Mouse (Mus musculus) adrenal gland, adult 8-10 months (tissue): Measurements from ENCODE around the gene Slc2a2. TPM values are rescaled to one million over a fixed set of nuclear protein-coding genes. Genes with fewer than 3 reads are reported as not detected.
A peak's percentile ranks its signal among the peaks of the same experiment; 100 is the strongest.
"Not testable (repeated sequence)": the region's sequence is repeated elsewhere in the genome, so short reads cannot be mapped to it uniquely, and the experiment has no call there.

Experiments
- DNase-seq: peaks from one replicate; pipeline ENCODE4 v3.0.0; 2022
- total RNA-seq, 4 experiments: library from RNA; stranded (reverse); gene quantifications; 2 replicates each; pipeline ENCODE4 v1.2.4; 2022

The Slc2a2 gene
- total RNA-seq, 4 experiments from 2014 or later: 0.40 TPM; not detected in 3

- DNase-seq: no peak
These were observed 37.0 kb downstream of the Slc2a2 start for GRCm38 (mm10) chr3:28734712-28735111.

- no peak for DNase-seq
These were observed 39.3 kb downstream of the Slc2a2 start for GRCm38 (mm10) chr3:28736981-28737380.

GRCm38 (mm10) chr3:28740353-28740752 is 42.6 kb downstream of the Slc2a2 start:
- DNase-seq: no peak

- DNase-seq: no peak
These were observed 45.5 kb downstream of the Slc2a2 start for GRCm38 (mm10) chr3:28743251-28743650.

GRCm38 (mm10) chr3:28745835-28746483 is 48.3 kb downstream of the Slc2a2 start:
- peak; percentile 46 for DNase-seq

GRCm38 (mm10) chr3:28748151-28748550 is 50.4 kb downstream of the Slc2a2 start:
- no peak for DNase-seq

GRCm38 (mm10) chr3:28748956-28749355 is 51.3 kb downstream of the Slc2a2 start:
- no peak for DNase-seq

GRCm38 (mm10) chr3:28755477-28755876 is 57.8 kb downstream of the Slc2a2 start:
- DNase-seq: no peak

GRCm38 (mm10) chr3:28761225-28761789 is 63.6 kb downstream of the Slc2a2 start:
- no peak for DNase-seq

- no peak for DNase-seq
These were observed 69.2 kb downstream of the Slc2a2 start for GRCm38 (mm10) chr3:28766935-28767334.

- DNase-seq: no peak
These were observed 70.5 kb downstream of the Slc2a2 start for GRCm38 (mm10) chr3:28768222-28768621.

GRCm38 (mm10) chr3:28772919-28773318 is 75.2 kb downstream of the Slc2a2 start:
- not testable (repeated sequence) for DNase-seq

GRCm38 (mm10) chr3:28775361-28775760 is 77.7 kb downstream of the Slc2a2 start:
- no peak for DNase-seq

GRCm38 (mm10) chr3:28775958-28776357 is 78.3 kb downstream of the Slc2a2 start:
- DNase-seq: no peak

GRCm38 (mm10) chr3:28776491-28776890 is 78.8 kb downstream of the Slc2a2 start:
- DNase-seq: no peak

- no peak for DNase-seq
These were observed 82.8 kb downstream of the Slc2a2 start for GRCm38 (mm10) chr3:28780511-28780910.

Other genes with a start within 250 kb of the Slc2a2 start
- 1 to 10 TPM; 1.7 to 3.6 (median 2.8) TPM for gene Eif5a2, start 83.4 kb downstream of the Slc2a2 start, total RNA-seq
- gene Rpl22l1, start 107.5 kb downstream of the Slc2a2 start, total RNA-seq: 100 to 1,000 TPM; 178 to 223 (median 196) TPM
- gene Gm1527, start 194.7 kb downstream of the Slc2a2 start, total RNA-seq: not detected